Mouse (Mus musculus) CH12.LX (cell line): ENCODE data around the gene Pfdn2. TPM values are rescaled to one million over a fixed set of nuclear protein-coding genes. Genes with fewer than 3 reads are reported as not detected.

Experiments used
- DNase-seq: peaks from one replicate; pipeline ENCODE4 v3.0.0-alpha.2; 2013; ENCODE audit errors: extremely low read depth
- H3K27ac ChIP-seq: 2 replicates; pipeline ENCODE4 v1.5.1; 2012; ENCODE audit warnings: low read depth, mild to moderate bottlenecking, control low read depth, moderate library complexity; ENCODE audit not compliant: insufficient read depth
- H3K27me3 ChIP-seq: replicated peaks from 2 replicates; pipeline ENCODE3; 2012; ENCODE audit warnings: inconsistent platforms
- H3K36me3 ChIP-seq, 2 experiments: replicated peaks in 1 of 2; 2 replicates each; pipeline versions ENCODE3 to v1.6.1; 2012; ENCODE audit warnings: inconsistent platforms in 1 of 2, low read length in 1 of 2, mild to moderate bottlenecking in 1 of 2, mixed read lengths in 1 of 2, moderate library complexity in 1 of 2; ENCODE audit not compliant: control insufficient read depth in 1 of 2, insufficient read depth in 1 of 2
- H3K4me1 ChIP-seq, 2 experiments: 2 replicates each; pipeline ENCODE4 v1.6.1; 2012; ENCODE audit warnings: inconsistent platforms in 1 of 2, moderate library complexity in 1 of 2; ENCODE audit not compliant: insufficient read depth in 2 of 2, control insufficient read depth in 1 of 2
- H3K4me2 ChIP-seq: 2 replicates; pipeline ENCODE4 v1.6.1; 2012; ENCODE audit warnings: low read depth, mild to moderate bottlenecking, control low read depth; ENCODE audit not compliant: poor library complexity, insufficient read depth, severe bottlenecking
- H3K4me3 ChIP-seq, 3 experiments: fragments of 150-350 bp in 1 of 3; sonication (generic) in 1 of 3; replicated peaks in 1 of 3; 2 replicates each; pipeline versions ENCODE3 to v1.5.1; 2011 to 2012; ENCODE audit warnings: low read depth in 2 of 3, low read length in 2 of 3, mild to moderate bottlenecking in 2 of 3, moderate library complexity in 2 of 3, control low read depth in 1 of 3, improper control_type of control experiment in 1 of 3, inconsistent platforms in 1 of 3, mixed read lengths in 1 of 3; ENCODE audit not compliant: poor library complexity in 1 of 3
- H3K79me2 ChIP-seq: replicated peaks from 2 replicates; pipeline ENCODE4 v1.6.1; 2012; ENCODE audit warnings: mild to moderate bottlenecking, moderate library complexity; ENCODE audit not compliant: control insufficient read depth, poor library complexity, insufficient read depth, severe bottlenecking; ENCODE audit errors: extremely low read depth
- H3K9ac ChIP-seq: 2 replicates; pipeline ENCODE4 v1.6.1; 2012; ENCODE audit warnings: low read depth, mild to moderate bottlenecking, control low read depth, moderate library complexity; ENCODE audit not compliant: insufficient read depth
- H3K9me3 ChIP-seq: replicated peaks from 2 replicates; pipeline ENCODE3; 2012; ENCODE audit warnings: low read length, inconsistent platforms, mixed read lengths
- CHD1 ChIP-seq: IDR thresholded peaks from 2 replicates; pipeline ENCODE4 v1.6.1; 2012; ENCODE audit warnings: low read depth, low read length, improper control_type of control experiment, inconsistent platforms
- CTCF ChIP-seq, 2 experiments: IDR thresholded peaks in 1 of 2; conservative IDR thresholded peaks in 1 of 2; 2 replicates each; pipeline ENCODE4 v1.5.1; 2011 to 2012; ENCODE audit warnings: low read depth in 2 of 2, low read length in 2 of 2, improper control_type of control experiment in 1 of 2, inconsistent platforms in 1 of 2, mild to moderate bottlenecking in 1 of 2, moderate library complexity in 1 of 2
- ELF1 ChIP-seq: IDR thresholded peaks from 2 replicates; pipeline ENCODE4 v1.6.1; 2014; ENCODE audit warnings: low read depth, mild to moderate bottlenecking, inconsistent platforms, low read length, improper control_type of control experiment
- EP300 ChIP-seq: IDR thresholded peaks from 2 replicates; pipeline ENCODE4 v1.6.1; 2011; ENCODE audit warnings: low read length, improper control_type of control experiment
- ETS1 ChIP-seq: conservative IDR thresholded peaks from 2 replicates; pipeline ENCODE4 v1.6.1; 2012; ENCODE audit warnings: low read depth, mild to moderate bottlenecking, inconsistent platforms, low read length, improper control_type of control experiment, moderate library complexity
- HCFC1 ChIP-seq: IDR thresholded peaks from 2 replicates; pipeline ENCODE4 v1.6.1; 2012; ENCODE audit warnings: low read depth, mild to moderate bottlenecking, inconsistent platforms, low read length, improper control_type of control experiment
- JUN ChIP-seq: IDR thresholded peaks from 2 replicates; pipeline ENCODE4 v1.6.1; 2011; ENCODE audit warnings: low read depth, mild to moderate bottlenecking, low read length, improper control_type of control experiment, moderate library complexity; ENCODE audit not compliant: insufficient read depth
- MAFK ChIP-seq: IDR thresholded peaks from 2 replicates; pipeline ENCODE4 v1.6.1; 2011; ENCODE audit warnings: low read length, improper control_type of control experiment; ENCODE audit not compliant: insufficient replicate concordance
- MAX ChIP-seq: IDR thresholded peaks from 2 replicates; pipeline ENCODE4 v1.6.1; 2011; ENCODE audit warnings: low read length, improper control_type of control experiment
- MAZ ChIP-seq: IDR thresholded peaks from 2 replicates; pipeline ENCODE4 v1.6.1; 2012; ENCODE audit warnings: low read depth, mild to moderate bottlenecking, inconsistent platforms, low read length, improper control_type of control experiment, moderate library complexity
- MEF2A ChIP-seq: IDR thresholded peaks from 2 replicates; pipeline ENCODE4 v1.6.1; 2014; ENCODE audit warnings: low read depth, mild to moderate bottlenecking, inconsistent platforms, low read length, improper control_type of control experiment, borderline replicate concordance
- MXI1 ChIP-seq: IDR thresholded peaks from 2 replicates; pipeline ENCODE4 v1.6.1; 2011; ENCODE audit warnings: mild to moderate bottlenecking, low read depth, low read length, improper control_type of control experiment
- NRF1 ChIP-seq: IDR thresholded peaks from 2 replicates; pipeline ENCODE4 v1.6.1; 2014; ENCODE audit warnings: low read depth, mild to moderate bottlenecking, inconsistent platforms, low read length, improper control_type of control experiment, moderate library complexity
- POLR2AphosphoS2 ChIP-seq: IDR thresholded peaks from 2 replicates; pipeline ENCODE4 v1.6.1; 2011; ENCODE audit warnings: low read depth, low read length, improper control_type of control experiment
- RAD21 ChIP-seq: IDR thresholded peaks from 2 replicates; pipeline ENCODE4 v1.6.1; 2011; ENCODE audit warnings: low read depth, mild to moderate bottlenecking, low read length, improper control_type of control experiment, moderate library complexity
- RCOR1 ChIP-seq: conservative IDR thresholded peaks from 2 replicates; pipeline ENCODE4 v1.6.1; 2012; ENCODE audit warnings: low read depth, mild to moderate bottlenecking, inconsistent platforms, low read length, improper control_type of control experiment
- SMC3 ChIP-seq: IDR thresholded peaks from 2 replicates; pipeline ENCODE4 v1.6.1; 2011; ENCODE audit warnings: low read depth, low read length, improper control_type of control experiment
- TCF12 ChIP-seq: IDR thresholded peaks from 2 replicates; pipeline ENCODE4 v1.6.1; 2014; ENCODE audit warnings: low read depth, mild to moderate bottlenecking, inconsistent platforms, low read length, improper control_type of control experiment
- UBTF ChIP-seq: IDR thresholded peaks from 2 replicates; pipeline ENCODE4 v1.6.1; 2012; ENCODE audit warnings: low read depth, mild to moderate bottlenecking, inconsistent platforms, low read length, improper control_type of control experiment, moderate library complexity
- USF2 ChIP-seq: conservative IDR thresholded peaks from 2 replicates; pipeline ENCODE4 v1.6.1; 2011; ENCODE audit warnings: low read depth, low read length, improper control_type of control experiment
- ZC3H11A ChIP-seq: IDR thresholded peaks from 2 replicates; pipeline ENCODE4 v1.6.1; 2012; ENCODE audit warnings: low read depth, mild to moderate bottlenecking, inconsistent platforms, low read length, improper control_type of control experiment
- ZNF384 ChIP-seq: IDR thresholded peaks from 2 replicates; pipeline ENCODE4 v1.6.1; 2012; ENCODE audit warnings: low read depth, low read length, improper control_type of control experiment, inconsistent platforms
- dilution Hi-C: fragments of 300-500 bp; cut with MboI; formaldehyde crosslinking; loops from 2 replicates; pipeline ENCODE4 v1.14.3; 2020; ENCODE audit warnings: low sequenced_read_pairs; ENCODE audit not compliant: extremely low pct_unique_long_range_greater_than_20kb, extremely low pct_ligation_motif_present
- in situ Hi-C: fragments of 300-500 bp; cut with MboI; formaldehyde crosslinking; loops from 3 replicates; pipeline ENCODE4 v1.14.3; 2019; ENCODE audit warnings: low sequenced_read_pairs, low pct_ligation_motif_present, low pct_unique_long_range_greater_than_20kb, mixed read lengths
- polyA plus RNA-seq: library from polyadenylated mRNA; unstranded; fragments of >175 nt; gene quantifications from 2 replicates; pipeline ENCODE4 v1.2.1, GENCODE M21; 2012; ENCODE audit warnings: low read depth; ENCODE audit not compliant: insufficient read length
- total RNA-seq, 2 experiments: library from RNA; depleted of rRNA; stranded (reverse); fragments of 300-350 nt in 1 of 2; fragments of >200 nt in 1 of 2; gene quantifications; 2 replicates each; pipeline ENCODE4 v1.2.3; 2012 to 2014

Gene Pfdn2
- total and polyA plus RNA-seq, 3 experiments, result 25.2 to 292 (median 33.0) TPM

DNA sequence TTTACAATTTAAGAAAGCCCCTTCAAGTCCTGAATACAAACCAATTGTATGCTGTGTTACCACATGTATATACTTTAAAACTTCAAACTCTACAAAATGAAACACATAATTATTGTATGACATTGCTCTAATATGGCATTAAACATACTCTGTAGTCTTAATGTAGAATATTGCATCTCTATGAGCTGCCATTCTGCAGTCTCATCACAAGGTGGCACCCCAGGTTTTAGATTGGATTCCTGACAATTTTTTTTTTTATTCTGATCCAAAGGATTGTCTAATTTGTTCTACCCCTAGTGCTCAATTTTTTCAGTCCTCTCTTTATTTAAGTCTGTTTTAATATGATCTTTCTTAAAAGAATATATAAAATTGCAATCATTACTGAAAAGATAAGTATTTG is 24.1 kb upstream of the Pfdn2 start:
- Histone ChIP-seq H3K4me1 (peaks cover 3 to 23% of the 10 kb centered on the region in 2 experiments; a peak in 3 of 4 replicates), H3K4me2 (no peak overlapping the region), H3K4me3 (no peak overlapping the region), H3K9me3 (no peaks in the 10 kb centered on the region), H3K27ac (no peak overlapping the region), H3K36me3 (peaks cover 2 to 24% of the 10 kb centered on the region in 2 experiments), H3K27me3 (no peaks in the 10 kb centered on the region)
- dilution Hi-C loops, result no loop called here
- no peak for DNase-seq
- TF ChIP-seq USF2, result no peak
- TF ChIP-seq ZNF384, result peak; percentile 99
- no peak for TF ChIP-seq HCFC1
- peak; percentile 92 for TF ChIP-seq RAD21
- no peak for TF ChIP-seq MAZ
- no peak for TF ChIP-seq RCOR1
- TF ChIP-seq NRF1, result no peak
- TF ChIP-seq ELF1, result no peak
- TF ChIP-seq CHD1, result no peak
- no peak for TF ChIP-seq MAFK
- TF ChIP-seq CTCF (conservative IDR thresholded peaks at IDR 0.05 in 1 of 2, IDR thresholded peaks at IDR 0.05 in 1 of 2; ENCODE audit: low read depth in 2 of 2, low read length in 2 of 2), result peak in 1 of 2 experiments; percentile 93; a peak in 3 of 4 replicates
- TF ChIP-seq POLR2AphosphoS2, result no peak
- TF ChIP-seq SMC3, result peak; percentile 77
- TF ChIP-seq ZC3H11A, result no peak; the same call in 1 of the 2 replicates
- TF ChIP-seq, all 38 proteins: peak for 4
- in situ Hi-C loops, result no loop called here
- H3K79me2 ChIP-seq, result peaks cover 7% of the 10 kb centered on the region
- H3K9ac ChIP-seq, result no peak overlapping the region

DNA sequence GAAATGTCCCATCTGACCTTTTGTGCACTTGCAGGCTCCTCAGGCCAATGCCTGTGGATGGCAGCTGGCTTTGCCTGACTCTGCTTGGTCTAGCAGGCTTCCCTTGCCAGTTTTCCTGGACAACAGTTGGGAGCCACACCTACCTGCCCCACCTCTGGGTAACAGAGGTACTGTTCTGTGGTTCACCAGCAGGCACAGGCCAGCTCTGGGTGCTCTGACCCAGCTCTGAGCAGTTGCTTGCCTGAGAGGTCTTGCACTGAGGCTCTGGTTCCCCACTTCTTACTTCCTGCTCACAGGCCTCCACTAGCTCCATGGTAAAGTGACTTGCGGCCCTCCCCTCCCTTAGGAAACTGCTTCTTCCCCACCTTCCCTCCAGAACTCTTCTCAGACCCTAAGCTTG is 23.5 kb upstream of the Pfdn2 start:
- Histone ChIP-seq H3K4me1 (peaks cover 5 to 24% of the 10 kb centered on the region in 2 experiments; a peak in 3 of 4 replicates), H3K27ac (no peak overlapping the region), H3K4me2 (no peak overlapping the region), H3K36me3 (peaks cover 2 to 24% of the 10 kb centered on the region in 2 experiments), H3K27me3 (no peaks in the 10 kb centered on the region), H3K9ac (no peak overlapping the region), H3K79me2 (peaks cover 12% of the 10 kb centered on the region), H3K9me3 (no peaks in the 10 kb centered on the region), H3K4me3 (no peak overlapping the region)
- dilution Hi-C loops, result no loop called here
- TF ChIP-seq NRF1 (no peak), MAX (no peak)
- in situ Hi-C loops, result no loop called here
- no peak for DNase-seq

DNA sequence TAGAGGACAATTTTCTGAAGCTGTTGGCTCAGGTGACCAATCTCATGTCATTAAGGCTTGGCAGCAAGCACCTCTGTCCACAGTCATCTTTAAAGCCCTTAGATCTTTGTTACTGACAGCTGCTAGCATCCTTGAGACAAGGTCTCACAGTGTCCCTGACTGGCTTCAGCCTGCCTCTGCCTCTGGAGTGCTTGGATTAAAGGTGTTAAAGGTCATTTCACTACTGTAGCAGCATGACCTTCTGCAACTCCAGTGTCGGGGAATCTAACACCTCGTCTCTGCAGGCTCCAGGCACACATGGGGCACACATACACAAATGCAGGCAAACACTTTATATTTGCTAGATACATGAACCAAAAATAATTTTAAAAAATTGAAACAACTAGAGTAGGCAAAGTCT is 19.9 kb upstream of the Pfdn2 start:
- dilution Hi-C loops, result no loop called here
- Histone ChIP-seq H3K36me3 (peaks cover 2 to 24% of the 10 kb centered on the region in 2 experiments), H3K27me3 (no peaks in the 10 kb centered on the region), H3K4me3 (no peak overlapping the region), H3K9ac (no peak overlapping the region), H3K27ac (no peak overlapping the region), H3K79me2 (peaks cover 35% of the 10 kb centered on the region), H3K9me3 (no peaks in the 10 kb centered on the region), H3K4me2 (no peak overlapping the region), H3K4me1 (peaks cover 8 to 36% of the 10 kb centered on the region in 2 experiments)
- in situ Hi-C loops, result no loop called here
- TF ChIP-seq MAZ, result no peak
- no peak for TF ChIP-seq TCF12
- TF ChIP-seq EP300, result no peak
- TF ChIP-seq NRF1, result no peak
- no peak for TF ChIP-seq ELF1
- TF ChIP-seq MEF2A, result no peak
- no peak for TF ChIP-seq JUN
- no peak for TF ChIP-seq MXI1
- TF ChIP-seq SMC3, result no peak
- no peak for TF ChIP-seq UBTF
- no peak for TF ChIP-seq ETS1
- no peak for DNase-seq
